Comparison of ENCODE assay signal across 7 mouse cellular contexts in genomic region chr10:43372315-43372714, GRCm38 (mm10).
DNase-seq lines count a peak whose midpoint lies in the region; ATAC-seq and TF ChIP-seq lines count a peak whose summit lies in the region.

No protein-coding gene starts in this region.

- H3K4me2 ChIP-seq in forebrain, embryonic 16.5 days (ENCODE audit: low read length), result no peak overlapping the region

- no peaks in the 10 kb centered on the region for H3K27me3 ChIP-seq in forebrain, embryonic 16.5 days (replicated peaks; ENCODE audit: control insufficient read depth, insufficient read depth, low read length)

- no peak for ATAC-seq in forebrain, embryonic 16.5 days

- H3K4me1 ChIP-seq in ES-E14 (ENCODE audit: control insufficient read depth in 2 of 2, insufficient read depth in 2 of 2, low read length in 2 of 2, poor library complexity in 1 of 2), result peaks cover 0 to 8% of the 10 kb centered on the region in 2 experiments; a peak in 2 of 4 replicates
- 0 out of 2 replicates have a peak, but pooled peaks cover 2% of the 10 kb centered on the region for H3K4me1 ChIP-seq in forebrain, embryonic 16.5 days (replicated peaks; ENCODE audit: control insufficient read depth, insufficient read depth, low read length)

- in situ Hi-C loops in ES-E14 (cut with MboI; ENCODE audit: low sequenced_read_pairs in 2 of 2, unreplicated experiment in 2 of 2), result no loop called here

- no peak overlapping the region for H3K27ac ChIP-seq in ES-E14 (ENCODE audit: insufficient read depth, low read depth, low read length, poor library complexity, severe bottlenecking)
- H3K27ac ChIP-seq in forebrain, embryonic 16.5 days (ENCODE audit: low read length), result no peak overlapping the region

- H3K4me3 ChIP-seq in ES-E14 (ENCODE audit: insufficient read depth in 1 of 2, low read depth in 1 of 2, low read length in 2 of 2, poor library complexity in 1 of 2, severe bottlenecking in 1 of 2), result no peak overlapping the region; a peak in 1 of 4 replicates
- H3K4me3 ChIP-seq in forebrain, embryonic 16.5 days (replicated peaks; ENCODE audit: low read length), result no peak overlapping the region

- H3K9ac ChIP-seq in ES-E14 (ENCODE audit: insufficient read depth, low read depth, low read length, poor library complexity, severe bottlenecking), result peak overlapping the region; percentile 31; the same call in 1 of the 2 replicates
- no peak overlapping the region for H3K9ac ChIP-seq in forebrain, embryonic 16.5 days (replicated peaks; ENCODE audit: low read depth, low read length)

- no peaks in the 10 kb centered on the region for H3K36me3 ChIP-seq in ES-E14 (ENCODE audit: control insufficient read depth, insufficient read depth, low read length, poor library complexity, severe bottlenecking)
- H3K36me3 ChIP-seq in forebrain, embryonic 16.5 days (ENCODE audit: control insufficient read depth, insufficient read depth), result no peaks in the 10 kb centered on the region

- H3K9me3 ChIP-seq in ES-E14 (ENCODE audit: control insufficient read depth, insufficient read depth, low read depth, low read length), result no peaks in the 10 kb centered on the region
- H3K9me3 ChIP-seq in forebrain, embryonic 16.5 days (ENCODE audit: control insufficient read depth, low read length), result no peaks in the 10 kb centered on the region

- peak; percentile 4 for DNase-seq in CD4-positive helper T cell, adult 2 months (ENCODE audit: low read depth, low spot score)
- no peak for DNase-seq in ES-E14 (ENCODE audit: low read depth, low spot score)
- peak; percentile 38 to 67 for DNase-seq in gastrocnemius, adult 8-10 months (ENCODE audit: low spot score in 2 of 2)
- peak; percentile 69 for DNase-seq in kidney, adult 9 months
- peak; percentile 67 for DNase-seq in skeletal muscle tissue, adult 2 months (ENCODE audit: low read depth, low spot score)
- DNase-seq in testis, postnatal 10 days (ENCODE audit: low spot score), result no peak

- 68% methylated on average over 7 of the region's 7 CpGs for WGBS in forebrain, embryonic 16.5 days

TF ChIP-seq in ES-E14, 5 proteins besides CTCF, POLR2A, EP300 and RAD21:
- TF ChIP-seq ZNF384 (IDR thresholded peaks at IDR 0.05; ENCODE audit: low read depth, low read length) (no peak), ZC3H11A (IDR thresholded peaks at IDR 0.05; ENCODE audit: borderline replicate concordance, low read depth, low read length) (no peak), MAFK (IDR thresholded peaks at IDR 0.05; ENCODE audit: insufficient read depth, low read depth, low read length) (no peak), CHD2 (IDR thresholded peaks at IDR 0.05; ENCODE audit: low read depth, low read length) (no peak), HCFC1 (IDR thresholded peaks at IDR 0.05; ENCODE audit: borderline replicate concordance, insufficient read depth, low read length) (no peak)

Comparison
In these comparisons a context has a peak if more than half of its experiments do, and no peak if none do; other contexts are left out.
1. DNase-seq: peak in CD4-positive helper T cell, adult 2 months (single experiment), gastrocnemius, adult 8-10 months (2 of 2), kidney, adult 9 months (single experiment) and skeletal muscle tissue, adult 2 months (single experiment); none in ES-E14 (single experiment) and testis, postnatal 10 days (single experiment).